Mouse (Mus musculus) liver, adult 2 months (tissue): ENCODE results near the gene Trim66. TPM values are rescaled to one million over a fixed set of nuclear protein-coding genes. Genes with fewer than 3 reads are reported as not detected.

ENCODE experiments used
- DNase-seq: peaks from one replicate; pipeline ENCODE4 v3.0.0-alpha.2; 2011; ENCODE audit warnings: low read depth, low spot score; ENCODE audit errors: extremely low read depth
- H3K27ac ChIP-seq: fragments of 200-500 bp; replicated peaks from 2 replicates; pipeline ENCODE4 v1.5.1; 2012; ENCODE audit warnings: low read depth, mild to moderate bottlenecking, control low read depth, inconsistent platforms, low read length; ENCODE audit not compliant: insufficient read depth
- H3K27me3 ChIP-seq: fragments of 200-500 bp; 2 replicates; pipeline ENCODE4 v1.6.1; 2012; ENCODE audit warnings: mild to moderate bottlenecking, moderate library complexity, low read length, inconsistent platforms; ENCODE audit not compliant: control insufficient read depth, insufficient read depth
- H3K36me3 ChIP-seq: fragments of 200-500 bp; 2 replicates; pipeline ENCODE4 v1.6.1; 2012; ENCODE audit warnings: low read length, inconsistent platforms; ENCODE audit not compliant: control insufficient read depth, insufficient read depth
- H3K4me1 ChIP-seq: fragments of 200-500 bp; 2 replicates; pipeline ENCODE4 v1.6.1; 2011; ENCODE audit warnings: low read length; ENCODE audit not compliant: control insufficient read depth, insufficient read depth
- H3K4me3 ChIP-seq: fragments of 200-500 bp; 2 replicates; pipeline ENCODE4 v1.5.1; 2011; ENCODE audit warnings: low read depth, mild to moderate bottlenecking, control low read depth, low read length, moderate library complexity; ENCODE audit not compliant: insufficient read depth
- H3K79me2 ChIP-seq: fragments of 200-500 bp; 2 replicates; pipeline ENCODE4 v1.6.1; 2012; ENCODE audit warnings: inconsistent platforms, mild to moderate bottlenecking, low read length, moderate library complexity; ENCODE audit not compliant: control insufficient read depth, insufficient read depth
- H3K9ac ChIP-seq: fragments of 200-500 bp; 2 replicates; pipeline ENCODE4 v1.6.1; 2012; ENCODE audit warnings: low read depth, mild to moderate bottlenecking, control low read depth, inconsistent platforms, low read length
- CTCF ChIP-seq: fragments of 200-500 bp; IDR thresholded peaks from 2 replicates; pipeline ENCODE4 v1.5.1; 2011; ENCODE audit warnings: low read depth, low read length, control low read depth
- POLR2A ChIP-seq: fragments of 200-500 bp; IDR thresholded peaks from 2 replicates; pipeline ENCODE4 v1.6.1; 2011; ENCODE audit warnings: low read length, control low read depth; ENCODE audit not compliant: insufficient read depth; ENCODE audit errors: extremely low read depth
- WGBS: fragments of 180-500 bp; shearing (Covaris S2); methylation state at CpG from one replicate; pipeline ENCODE4 v1.1.7; 2018; 5-methylcytosine and 5-hydroxymethylcytosine counted together
- polyA plus RNA-seq: library from polyadenylated mRNA; depleted of rRNA; stranded (reverse); fragments of >200 nt; gene quantifications from 2 replicates; pipeline ENCODE4 v1.2.3, GENCODE M21; 2012
- total RNA-seq: library from RNA; depleted of rRNA; stranded (reverse); fragments of >200 nt; gene quantifications from 2 replicates; pipeline ENCODE4 v1.2.3, GENCODE M21; 2014

The Trim66 gene
- total and polyA plus RNA-seq, 2 experiments, result under 0.01 to 0.06 TPM

GRCm38 (mm10) chr7:109532691-109533090, 24.8 kb upstream of the Trim66 start:
- 87% methylated on average over 3 of the region's 3 CpGs for WGBS
- Histone ChIP-seq H3K27me3 (no peaks in the 10 kb centered on the region), H3K36me3 (peaks cover 38% of the 10 kb centered on the region), H3K27ac (no peak overlapping the region), H3K9ac (no peak overlapping the region), H3K4me3 (no peak overlapping the region), H3K4me1 (no peaks in the 10 kb centered on the region), H3K79me2 (no peaks in the 10 kb centered on the region)
- TF ChIP-seq POLR2A (no peak), CTCF (no peak)
- DNase-seq, result no peak

- 75% methylated on average over 5 of the region's 5 CpGs for WGBS
- H3K27ac ChIP-seq, result peak overlapping the region; percentile 47
- H3K4me3 ChIP-seq, result no peak overlapping the region
- H3K79me2 ChIP-seq, result no peaks in the 10 kb centered on the region
- H3K27me3 ChIP-seq, result no peaks in the 10 kb centered on the region
- DNase-seq, result no peak
- H3K36me3 ChIP-seq, result peaks cover 31% of the 10 kb centered on the region
- TF ChIP-seq CTCF, result no peak
- no peak for TF ChIP-seq POLR2A
- H3K4me1 ChIP-seq, result peaks cover 2% of the 10 kb centered on the region
- H3K9ac ChIP-seq, result no peak overlapping the region
These were observed 23.6 kb upstream of the Trim66 start for GRCm38 (mm10) chr7:109531501-109531900.

GRCm38 (mm10) chr7:109529741-109530140, 21.8 kb upstream of the Trim66 start:
- Histone ChIP-seq H3K36me3 (peaks cover 32% of the 10 kb centered on the region), H3K9ac (no peak overlapping the region), H3K4me3 (no peak overlapping the region), H3K4me1 (peaks cover 16% of the 10 kb centered on the region), H3K79me2 (no peaks in the 10 kb centered on the region), H3K27me3 (no peaks in the 10 kb centered on the region), H3K27ac (no peak overlapping the region)
- no peak for DNase-seq
- TF ChIP-seq POLR2A (no peak), CTCF (no peak)
- WGBS, result 87% methylated on average over 2 of the region's 2 CpGs

- no peak overlapping the region for H3K4me3 ChIP-seq
- 62% methylated on average over 3 of the region's 3 CpGs for WGBS
- peaks cover 22% of the 10 kb centered on the region for H3K4me1 ChIP-seq
- H3K9ac ChIP-seq, result no peak overlapping the region
- H3K36me3 ChIP-seq, result peaks cover 38% of the 10 kb centered on the region
- no peak for DNase-seq
- no peaks in the 10 kb centered on the region for H3K79me2 ChIP-seq
- no peak overlapping the region for H3K27ac ChIP-seq
- TF ChIP-seq CTCF (peak; percentile 73), POLR2A (no peak)
- H3K27me3 ChIP-seq, result no peaks in the 10 kb centered on the region
These were observed 20.4 kb upstream of the Trim66 start for GRCm38 (mm10) chr7:109528356-109528755.

GRCm38 (mm10) chr7:109527536-109527935, 19.6 kb upstream of the Trim66 start:
- H3K79me2 ChIP-seq, result no peaks in the 10 kb centered on the region
- H3K36me3 ChIP-seq, result peaks cover 46% of the 10 kb centered on the region
- no peak for DNase-seq
- peaks cover 22% of the 10 kb centered on the region for H3K4me1 ChIP-seq
- H3K4me3 ChIP-seq, result no peak overlapping the region
- no peaks in the 10 kb centered on the region for H3K27me3 ChIP-seq
- WGBS, result 49% methylated on average over 3 of the region's 3 CpGs
- H3K9ac ChIP-seq, result no peak overlapping the region
- H3K27ac ChIP-seq, result no peak overlapping the region
- TF ChIP-seq CTCF (no peak), POLR2A (no peak)

GRCm38 (mm10) chr7:109525740-109526663, 18.1 kb upstream of the Trim66 start:
- no peak overlapping the region for H3K4me3 ChIP-seq
- peak; percentile 85 for DNase-seq
- peak overlapping the region; percentile 51 for H3K27ac ChIP-seq
- peaks cover 50% of the 10 kb centered on the region for H3K36me3 ChIP-seq
- H3K4me1 ChIP-seq, result peaks cover 26% of the 10 kb centered on the region
- 22% methylated on average over 16 of the region's 16 CpGs for WGBS
- no peak overlapping the region for H3K9ac ChIP-seq
- TF ChIP-seq POLR2A, result no peak
- TF ChIP-seq CTCF, result no peak
- no peaks in the 10 kb centered on the region for H3K27me3 ChIP-seq
- H3K79me2 ChIP-seq, result no peaks in the 10 kb centered on the region
